Mouse (Mus musculus) heart, embryonic 12.5 days (tissue): ENCODE measurements around the gene Pcyox1. TPM values are rescaled to one million over a fixed set of nuclear protein-coding genes. Genes with fewer than 3 reads are reported as not detected.
"Not testable (repeated sequence)": the region's sequence is repeated elsewhere in the genome, so short reads cannot be mapped to it uniquely, and the experiment has no call there.

Experiments
- ATAC-seq: fragments of 200-750 bp; cut with Nextera tagmentation; 2 replicates; pipeline ENCODE4 v1.8.0; 2017; ENCODE audit warnings: moderate TSS enrichment, moderate library complexity; ENCODE audit not compliant: insufficient number of reproducible peaks, low FRiP score
- H3K27ac ChIP-seq: fragments of 300-500 bp; sonication (generic); 2 replicates; pipeline ENCODE4 v1.5.1; 2016; ENCODE audit warnings: mild to moderate bottlenecking, moderate library complexity; ENCODE audit not compliant: poor library complexity, severe bottlenecking
- H3K27me3 ChIP-seq: fragments of 300-500 bp; sonication (generic); replicated peaks from 2 replicates; pipeline ENCODE4 v1.6.1; 2016; ENCODE audit warnings: mild to moderate bottlenecking, moderate library complexity
- H3K36me3 ChIP-seq: fragments of 300-500 bp; sonication (generic); 2 replicates; pipeline ENCODE4 v1.6.1; 2016; ENCODE audit warnings: mild to moderate bottlenecking, moderate library complexity
- H3K4me1 ChIP-seq: fragments of 300-500 bp; sonication (generic); replicated peaks from 2 replicates; pipeline ENCODE4 v1.6.1; 2016; ENCODE audit warnings: mild to moderate bottlenecking
- H3K4me2 ChIP-seq: fragments of 300-500 bp; sonication (generic); 2 replicates; pipeline ENCODE4 v1.6.1; 2016; ENCODE audit warnings: mild to moderate bottlenecking, moderate library complexity
- H3K4me3 ChIP-seq: fragments of 300-500 bp; sonication (generic); 2 replicates; pipeline ENCODE4 v1.5.1; 2016; ENCODE audit warnings: mild to moderate bottlenecking
- H3K9ac ChIP-seq: fragments of 300-500 bp; sonication (generic); 2 replicates; pipeline ENCODE4 v1.6.1; 2016; ENCODE audit warnings: mild to moderate bottlenecking, moderate library complexity
- H3K9me3 ChIP-seq: fragments of 300-500 bp; sonication (generic); replicated peaks from 2 replicates; pipeline ENCODE4 v1.6.1; 2016; ENCODE audit warnings: mild to moderate bottlenecking, moderate library complexity
- WGBS: fragments of 180-500 bp; shearing (Covaris S2); methylation state at CpG from one replicate; pipeline ENCODE4 v1.1.7; 2016; 5-methylcytosine and 5-hydroxymethylcytosine counted together
- polyA plus RNA-seq: library from polyadenylated mRNA; unstranded; fragments of >200 nt; fragmentation: Nextera tagmentation; extraction: Ambion mirVana; gene quantifications from 2 replicates; pipeline ENCODE4 v1.2.1, GENCODE M21; 2016

Gene Pcyox1
- polyA plus RNA-seq, 1 experiment from 2014 or later = 59.4 TPM

- Histone ChIP-seq H3K4me1 (no peaks in the 10 kb centered on the region), H3K36me3 (peaks cover 35% of the 10 kb centered on the region), H3K27me3 (no peaks in the 10 kb centered on the region), H3K27ac (no peak overlapping the region), H3K4me2 (no peak overlapping the region), H3K9me3 (no peaks in the 10 kb centered on the region), H3K9ac (no peak overlapping the region), H3K4me3 (no peak overlapping the region)
- no peak for ATAC-seq
Observed at GRCm38 (mm10) chr6:86382551-86382950, 14.4 kb downstream of the Pcyox1 start.

DNA sequence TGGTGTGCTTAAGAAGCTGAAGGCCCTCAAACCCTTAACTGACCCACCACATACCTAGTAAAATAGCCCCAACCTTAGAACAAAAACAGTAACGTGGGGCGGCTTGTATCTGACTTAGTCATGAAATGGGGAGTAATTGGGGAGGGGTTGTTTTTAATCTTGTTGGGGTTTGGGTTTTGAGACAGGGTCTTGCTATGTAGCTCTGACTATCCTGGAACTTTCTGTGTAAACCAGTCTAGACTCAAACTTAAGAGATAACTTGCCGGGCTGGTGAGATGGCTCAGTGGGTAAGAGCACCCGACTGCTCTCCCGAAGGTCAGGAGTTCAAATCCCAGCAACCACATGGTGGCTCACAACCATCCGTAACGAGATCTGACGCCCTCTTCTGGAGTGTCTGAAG, 16.8 kb downstream of the Pcyox1 start:
- peaks cover 41% of the 10 kb centered on the region for H3K36me3 ChIP-seq
- not testable (repeated sequence) for H3K27ac ChIP-seq, H3K4me1 ChIP-seq, H3K9ac ChIP-seq, H3K9me3 ChIP-seq, H3K4me3 ChIP-seq, H3K27me3 ChIP-seq, ATAC-seq, H3K4me2 ChIP-seq
- 67% methylated on average over 8 of the region's 8 CpGs for WGBS

DNA sequence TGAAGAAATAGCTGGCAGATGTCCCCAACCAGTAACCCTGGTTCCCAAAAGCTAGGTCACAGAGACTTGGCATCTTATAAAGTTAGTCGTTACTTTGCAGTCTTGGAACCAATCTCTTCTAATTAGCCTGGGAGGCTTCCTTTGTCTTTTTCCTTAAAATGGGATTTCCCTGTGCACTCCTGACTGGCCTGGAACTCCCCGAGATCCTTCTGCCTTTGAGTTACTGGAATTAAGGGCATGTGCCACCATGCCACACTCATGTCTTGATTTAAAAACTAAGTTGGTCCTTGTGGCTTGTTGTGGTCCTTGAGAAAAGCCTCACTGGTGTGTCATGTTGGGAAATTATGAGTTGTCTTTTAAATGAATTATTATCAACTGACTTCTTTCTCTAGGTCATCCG, 18.6 kb downstream of the Pcyox1 start:
- H3K27me3 ChIP-seq = no peaks in the 10 kb centered on the region
- H3K9me3 ChIP-seq = no peaks in the 10 kb centered on the region
- no peaks in the 10 kb centered on the region for H3K4me1 ChIP-seq
- no peak overlapping the region for H3K27ac ChIP-seq
- no peak overlapping the region for H3K4me2 ChIP-seq
- no peak overlapping the region for H3K4me3 ChIP-seq
- ATAC-seq = no peak
- no peak overlapping the region for H3K9ac ChIP-seq
- peaks cover 45% of the 10 kb centered on the region for H3K36me3 ChIP-seq
- WGBS = 93% methylated on average over 3 of the region's 3 CpGs

- H3K4me3 ChIP-seq = no peak overlapping the region
- no peaks in the 10 kb centered on the region for H3K27me3 ChIP-seq
- no peak for ATAC-seq
- H3K36me3 ChIP-seq = peaks cover 40% of the 10 kb centered on the region
- 90% methylated on average over 6 of the region's 6 CpGs for whole genome bisulfite sequencing
- peaks cover 21% of the 10 kb centered on the region for H3K4me1 ChIP-seq
- no peak overlapping the region for H3K27ac ChIP-seq
- no peak overlapping the region for H3K9ac ChIP-seq
- H3K9me3 ChIP-seq = no peaks in the 10 kb centered on the region
- no peak overlapping the region for H3K4me2 ChIP-seq
Observed at GRCm38 (mm10) chr6:86373556-86373955, 23.4 kb downstream of the Pcyox1 start.

GRCm38 (mm10) chr6:86371950-86372516, 24.9 kb downstream of the Pcyox1 start:
- WGBS = 5% methylated on average over 12 of the region's 12 CpGs
- no peaks in the 10 kb centered on the region for H3K9me3 ChIP-seq
- H3K4me1 ChIP-seq = peaks cover 21% of the 10 kb centered on the region
- H3K27ac ChIP-seq = no peak overlapping the region; the same call in 1 of the 2 replicates
- H3K4me3 ChIP-seq = peak overlapping the region; percentile 85
- no peaks in the 10 kb centered on the region for H3K27me3 ChIP-seq
- peak overlapping the region; percentile 93 for H3K4me2 ChIP-seq
- ATAC-seq = no peak
- H3K36me3 ChIP-seq = peaks cover 36% of the 10 kb centered on the region
- peak overlapping the region; percentile 91 for H3K9ac ChIP-seq

- under 1% methylated on average over 50 of the region's 50 CpGs for WGBS
- Histone ChIP-seq H3K4me2 (peak overlapping the region; percentile 93), H3K4me1 (peaks cover 24% of the 10 kb centered on the region), H3K27me3 (no peaks in the 10 kb centered on the region), H3K9me3 (no peaks in the 10 kb centered on the region), H3K9ac (peak overlapping the region; percentile 91), H3K27ac (peak overlapping the region; percentile 84), H3K36me3 (peaks cover 30% of the 10 kb centered on the region), H3K4me3 (peak overlapping the region; percentile 85)
- ATAC-seq = peak; percentile 96
Observed at GRCm38 (mm10) chr6:86371340-86371911, 25.5 kb downstream of the Pcyox1 start.

DNA sequence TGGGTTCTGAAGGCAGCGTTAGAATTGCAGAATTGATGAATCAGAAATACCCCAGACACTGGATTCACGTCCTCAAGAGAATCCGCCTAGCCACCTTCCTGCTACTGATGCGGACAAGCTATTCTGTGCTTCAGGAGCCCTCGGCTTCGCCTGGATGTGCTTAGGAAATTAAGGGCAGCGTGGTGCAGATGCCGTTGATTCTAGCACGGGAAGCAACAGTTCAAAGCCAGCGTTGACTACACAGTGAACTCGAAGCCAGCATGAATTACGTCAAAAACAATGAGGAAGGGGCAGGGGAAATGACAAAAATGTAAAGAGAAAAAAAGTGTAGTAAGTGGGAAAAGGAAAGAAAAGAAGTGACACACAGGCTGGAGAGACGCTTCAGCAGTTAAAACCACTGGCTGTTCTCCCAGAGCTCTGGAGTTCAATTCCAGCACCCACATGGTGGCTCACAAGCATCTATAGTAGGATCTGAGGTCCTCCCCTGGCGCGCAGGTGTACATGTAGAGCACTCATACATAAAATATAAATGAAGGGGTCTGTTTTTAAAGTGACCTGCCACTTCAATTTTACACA, 26.1 kb downstream of the Pcyox1 start, which contains the start of gene Snrpg:
Gene Snrpg (plus strand): TSS at position 541 of the 576 bp plus-strand sequence.
- 18% methylated on average over 15 of the region's 15 CpGs for WGBS
- Histone ChIP-seq H3K27ac (peak within 1 kb of the TSS; percentile 84), H3K27me3 (no peaks in the 10 kb centered on the region), H3K36me3 (peaks cover 25% of the 10 kb centered on the region), H3K4me1 (peaks cover 29% of the 10 kb centered on the region), H3K9ac (peak within 1 kb of the TSS; percentile 91), H3K9me3 (no peaks in the 10 kb centered on the region), H3K4me3 (peak within 1 kb of the TSS; percentile 85), H3K4me2 (peak within 1 kb of the TSS; percentile 93)
- peak; percentile 29 for ATAC-seq

- no peaks in the 10 kb centered on the region for H3K27me3 ChIP-seq
- H3K9ac ChIP-seq = peak overlapping the region; percentile 70
- 63% methylated on average over 3 of the region's 3 CpGs for WGBS
- no peak for ATAC-seq
- H3K27ac ChIP-seq = peak overlapping the region; percentile 84; the same call in 1 of the 2 replicates
- H3K4me2 ChIP-seq = peak overlapping the region; percentile 93
- peaks cover 29% of the 10 kb centered on the region for H3K4me1 ChIP-seq
- peaks cover 25% of the 10 kb centered on the region for H3K36me3 ChIP-seq
- no peaks in the 10 kb centered on the region for H3K9me3 ChIP-seq
- peak overlapping the region; percentile 85; the same call in 1 of the 2 replicates for H3K4me3 ChIP-seq
Observed at GRCm38 (mm10) chr6:86370093-86370713, 26.8 kb downstream of the Pcyox1 start.

DNA sequence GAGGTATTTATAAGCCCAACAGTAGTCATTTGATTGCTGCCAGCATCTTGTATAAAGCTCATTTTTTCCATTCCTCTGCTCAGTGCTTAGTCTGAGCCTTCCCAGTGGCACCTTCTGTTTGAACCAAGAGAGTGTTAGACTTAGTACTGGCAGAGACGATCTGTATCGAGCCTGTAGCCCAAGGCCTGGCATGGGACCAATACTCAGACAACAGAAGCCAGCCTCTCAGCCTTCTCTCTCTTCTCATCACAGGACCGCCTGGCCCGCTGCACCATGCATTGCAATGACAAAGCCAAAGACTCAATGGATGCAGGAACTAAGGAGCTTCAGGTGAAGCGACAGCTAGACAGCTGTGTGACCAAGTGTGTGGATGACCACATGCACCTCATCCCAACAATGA, 28.5 kb downstream of the Pcyox1 start:
- Histone ChIP-seq H3K27ac (no peak overlapping the region), H3K4me1 (peaks cover 29% of the 10 kb centered on the region), H3K9ac (no peak overlapping the region), H3K4me2 (no peak overlapping the region), H3K4me3 (no peak overlapping the region), H3K27me3 (no peaks in the 10 kb centered on the region), H3K9me3 (no peaks in the 10 kb centered on the region), H3K36me3 (peaks cover 21% of the 10 kb centered on the region)
- no peak for ATAC-seq
- 90% methylated on average over 5 of the region's 5 CpGs for WGBS

DNA sequence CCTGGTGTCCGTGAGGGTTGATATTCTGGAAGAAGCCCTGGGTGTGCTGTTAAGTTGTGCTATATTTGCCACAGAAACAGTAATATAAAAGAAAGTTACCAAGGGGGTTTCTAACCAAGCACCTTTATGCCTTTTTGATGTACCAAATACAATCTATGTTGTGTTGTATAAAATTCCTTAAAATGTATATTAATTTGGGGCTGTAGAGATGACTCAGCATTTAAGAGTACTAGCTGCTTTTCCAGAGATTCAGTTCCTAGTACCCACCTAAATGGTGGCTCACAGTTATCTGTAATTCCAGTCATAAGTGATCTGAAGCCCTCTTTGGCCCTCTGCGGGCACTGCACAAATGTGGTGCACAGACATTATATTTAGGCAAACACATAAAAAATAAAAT, 30.1 kb downstream of the Pcyox1 start:
- H3K36me3 ChIP-seq = peaks cover 21% of the 10 kb centered on the region
- ATAC-seq = no peak
- no peaks in the 10 kb centered on the region for H3K27me3 ChIP-seq
- no peaks in the 10 kb centered on the region for H3K9me3 ChIP-seq
- H3K9ac ChIP-seq = 0 out of 2 replicates have a peak overlapping the region, but pooled peaks have one; percentile 87
- H3K4me1 ChIP-seq = peaks cover 16% of the 10 kb centered on the region
- peak overlapping the region; percentile 99 for H3K4me2 ChIP-seq
- 50% methylated on average over 2 of the region's 2 CpGs for WGBS
- peak overlapping the region; percentile 75 for H3K4me3 ChIP-seq
- no peak overlapping the region for H3K27ac ChIP-seq

DNA sequence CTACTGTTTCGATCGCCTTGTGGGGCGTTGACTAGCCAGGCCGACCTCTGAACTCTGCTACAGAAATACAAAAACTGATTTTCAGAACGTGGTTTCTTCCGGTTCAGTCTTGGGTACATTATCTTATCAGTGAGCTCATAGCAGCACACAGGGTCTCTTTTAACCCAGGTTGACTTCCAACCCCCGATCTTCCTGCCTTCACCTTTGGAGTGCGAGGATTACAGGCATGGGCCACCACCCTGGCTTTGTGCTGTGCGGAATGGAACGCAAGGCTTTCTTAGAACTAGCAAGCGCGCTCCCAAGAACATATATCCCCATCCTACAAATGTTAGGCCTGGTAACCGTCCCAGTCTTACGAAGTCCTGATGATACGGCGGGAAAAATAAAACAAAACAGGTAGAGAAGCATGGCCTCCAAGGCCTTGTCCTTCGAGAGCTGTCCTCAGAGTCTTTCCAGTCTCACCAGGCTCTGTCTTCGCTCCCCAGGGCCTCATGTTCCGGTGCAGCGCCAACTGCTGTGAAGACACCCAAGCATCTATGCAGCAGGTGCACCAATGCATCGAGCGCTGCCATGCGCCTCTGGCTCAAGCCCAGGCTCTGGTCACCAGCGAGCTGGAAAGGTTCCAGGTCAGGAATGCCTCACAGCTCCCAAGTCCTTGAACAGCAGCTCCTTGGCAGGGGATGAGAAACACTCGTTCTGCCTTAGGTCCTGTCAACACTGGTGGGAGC, 30.7 kb downstream of the Pcyox1 start:
- Histone ChIP-seq H3K4me3 (peak overlapping the region; percentile 75), H3K36me3 (peaks cover 21% of the 10 kb centered on the region), H3K9me3 (no peaks in the 10 kb centered on the region), H3K27ac (peak overlapping the region; percentile 77), H3K27me3 (no peaks in the 10 kb centered on the region), H3K9ac (peak overlapping the region; percentile 87), H3K4me1 (peaks cover 16% of the 10 kb centered on the region), H3K4me2 (peak overlapping the region; percentile 99)
- 39% methylated on average over 25 of the region's 25 CpGs for WGBS
- no peak for ATAC-seq
